Mouse (Mus musculus) mature B cell (primary cell): ENCODE measurements around the gene Ugt1a9.

ENCODE experiments used
- in situ Hi-C: fragments of 300-500 bp; cut with MboI; formaldehyde crosslinking; loops from 2 replicates; pipeline ENCODE4 v1.14.3; 2019

Ugt1a9 gene

GRCm38 (mm10) chr1:88235894-88236415 is 165.4 kb downstream of the Ugt1a9 start:
- in situ Hi-C loops, result no loop called here

DNA sequence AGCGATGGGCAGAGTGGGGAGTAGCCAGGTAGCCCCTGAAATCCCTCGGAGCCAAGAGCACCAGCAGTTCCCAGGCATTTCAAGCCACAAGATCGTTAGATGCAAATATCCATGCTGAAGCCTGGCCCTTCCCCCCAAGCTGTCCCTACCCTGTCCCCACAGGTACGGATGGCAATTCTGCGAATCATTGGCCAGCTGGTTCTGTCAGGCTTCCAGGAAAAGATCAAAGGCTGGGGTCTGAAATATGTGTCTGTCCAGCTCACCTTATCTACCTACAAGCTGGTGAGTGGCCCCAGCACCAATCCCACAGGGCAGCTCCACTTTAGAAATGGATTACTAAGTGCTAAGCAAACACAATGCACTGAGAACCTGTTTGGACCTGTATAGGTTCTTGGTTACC is 166.7 kb downstream of the Ugt1a9 start:
- in situ Hi-C loops, result no loop called here

- in situ Hi-C loops, result no loop called here
Measured at GRCm38 (mm10) chr1:88238771-88239170, 168.2 kb downstream of the Ugt1a9 start.

GRCm38 (mm10) chr1:88240072-88240471 is 169.5 kb downstream of the Ugt1a9 start:
- in situ Hi-C loops, result no loop called here

GRCm38 (mm10) chr1:88240579-88240978 is 170.0 kb downstream of the Ugt1a9 start:
- in situ Hi-C loops, result no loop called here

DNA sequence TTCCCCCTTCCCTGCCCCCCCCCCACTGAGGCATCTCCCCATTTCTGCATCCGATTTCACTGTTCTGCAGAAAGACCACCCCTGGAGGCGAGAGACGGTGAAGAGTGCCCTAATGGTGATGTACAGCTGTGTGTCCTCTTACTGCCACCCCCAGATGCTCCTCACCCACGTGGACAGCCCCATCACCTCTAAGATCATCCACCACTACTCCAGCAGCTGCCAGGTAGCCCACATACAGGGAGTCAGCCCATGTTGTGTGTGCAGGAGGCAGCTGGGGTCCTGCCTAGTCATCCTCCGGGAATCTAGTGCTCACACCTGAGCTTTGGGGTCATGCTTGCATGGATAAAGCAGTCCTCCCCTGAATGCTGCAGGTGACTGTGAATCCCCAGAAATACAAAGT is 173.3 kb downstream of the Ugt1a9 start:
- in situ Hi-C loops, result no loop called here

DNA sequence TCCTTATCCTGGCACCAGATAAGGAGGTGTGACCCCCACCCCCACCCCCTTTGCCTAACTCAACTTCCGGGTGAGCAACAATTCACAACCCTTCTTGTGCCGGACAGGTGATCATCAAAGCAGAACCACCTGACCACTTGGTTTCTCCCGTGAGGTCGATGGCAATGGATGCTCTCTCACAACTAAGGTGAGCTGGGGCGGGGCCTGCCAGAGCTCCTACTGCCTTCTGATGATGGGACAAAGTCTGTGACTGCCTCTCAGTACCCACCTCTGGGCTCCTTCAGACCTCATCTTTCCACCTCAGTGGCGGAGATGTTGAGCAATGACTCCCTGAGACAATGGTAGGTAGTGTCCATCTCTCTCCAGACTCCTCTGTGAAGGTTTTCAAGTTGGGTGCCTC is 175.3 kb downstream of the Ugt1a9 start:
- in situ Hi-C loops, result no loop called here

DNA sequence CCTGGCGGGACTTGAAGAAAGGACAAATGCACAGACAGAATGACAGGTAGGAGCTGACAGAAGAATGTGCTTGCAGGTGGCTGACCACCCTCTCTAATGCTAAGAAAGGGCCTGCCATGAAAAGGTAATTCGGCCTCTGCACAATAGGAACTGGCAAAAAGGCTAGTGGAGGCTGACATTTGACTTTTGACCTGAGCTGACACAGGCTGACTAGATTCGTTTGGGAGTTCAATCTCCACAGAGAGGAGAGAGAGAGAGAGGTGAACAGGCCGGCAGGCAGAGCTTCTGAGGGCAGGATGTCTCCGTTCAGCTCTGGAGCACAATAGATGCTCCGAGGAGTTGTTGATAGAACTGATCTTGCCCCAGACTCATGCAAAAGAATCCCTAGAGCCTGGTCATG is 175.8 kb downstream of the Ugt1a9 start:
- in situ Hi-C loops, result no loop called here

- in situ Hi-C loops, result no loop called here
Measured at GRCm38 (mm10) chr1:88247660-88248059, 177.1 kb downstream of the Ugt1a9 start.

DNA sequence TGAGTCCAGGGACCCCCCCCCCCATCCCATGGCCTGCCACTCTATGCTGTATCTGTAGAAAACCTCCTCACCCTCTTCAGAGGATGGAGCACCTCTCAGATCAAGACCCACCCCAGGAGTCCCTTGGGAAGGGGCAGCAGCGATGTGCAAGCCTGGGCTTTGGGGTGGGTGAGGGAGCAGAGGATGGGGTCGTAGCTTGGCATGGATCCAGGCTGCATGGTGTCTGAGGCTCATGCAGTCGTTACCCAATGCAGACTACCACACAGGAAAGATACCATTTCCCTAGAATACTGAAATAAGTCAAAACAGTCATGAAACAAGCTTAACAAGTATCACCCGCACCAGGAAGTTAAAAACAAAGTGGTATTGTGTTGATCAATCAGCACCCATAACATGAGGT is 178.1 kb downstream of the Ugt1a9 start:
- in situ Hi-C loops, result no loop called here

DNA sequence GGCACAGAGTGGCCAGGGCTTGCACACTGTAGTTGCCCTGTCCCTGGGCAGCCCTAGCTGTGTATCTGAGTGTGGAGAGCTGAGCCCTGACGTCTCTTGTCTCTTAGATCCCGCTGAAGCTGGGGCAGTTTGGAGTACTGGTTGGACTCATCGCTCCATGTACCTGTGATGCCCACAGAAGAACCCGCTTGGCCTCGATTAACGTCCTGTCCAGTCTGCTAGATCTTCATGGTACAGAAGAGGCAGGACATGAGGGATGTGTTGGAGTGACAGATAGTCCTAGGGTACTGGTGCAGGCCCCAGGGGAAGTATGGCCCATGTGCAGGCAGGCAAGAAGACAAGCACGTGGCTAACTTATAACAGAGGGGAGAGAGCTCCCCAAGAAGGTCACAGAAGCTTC is 179.0 kb downstream of the Ugt1a9 start:
- in situ Hi-C loops, result no loop called here

DNA sequence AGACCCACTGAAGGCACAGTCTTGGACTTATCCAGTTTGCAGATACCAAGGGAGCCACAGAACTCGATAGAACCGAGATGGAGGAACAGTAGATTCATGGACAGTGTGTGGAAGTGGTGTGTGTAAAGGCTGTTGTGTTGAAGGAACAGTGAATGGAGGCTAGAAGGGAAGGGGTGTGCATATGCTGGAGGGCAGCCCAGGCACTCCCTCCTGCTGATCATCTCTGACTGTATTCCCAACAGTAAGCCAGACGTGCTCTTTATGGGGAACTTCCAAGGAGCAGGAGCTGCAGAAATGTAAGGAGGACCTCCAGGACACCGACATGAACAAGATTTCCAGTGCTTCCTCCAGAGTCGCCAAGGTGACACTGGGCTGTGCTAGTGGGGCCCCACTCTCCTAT is 179.4 kb downstream of the Ugt1a9 start:
- in situ Hi-C loops, result no loop called here

GRCm38 (mm10) chr1:88253106-88253505 is 182.5 kb downstream of the Ugt1a9 start:
- in situ Hi-C loops, result no loop called here

DNA sequence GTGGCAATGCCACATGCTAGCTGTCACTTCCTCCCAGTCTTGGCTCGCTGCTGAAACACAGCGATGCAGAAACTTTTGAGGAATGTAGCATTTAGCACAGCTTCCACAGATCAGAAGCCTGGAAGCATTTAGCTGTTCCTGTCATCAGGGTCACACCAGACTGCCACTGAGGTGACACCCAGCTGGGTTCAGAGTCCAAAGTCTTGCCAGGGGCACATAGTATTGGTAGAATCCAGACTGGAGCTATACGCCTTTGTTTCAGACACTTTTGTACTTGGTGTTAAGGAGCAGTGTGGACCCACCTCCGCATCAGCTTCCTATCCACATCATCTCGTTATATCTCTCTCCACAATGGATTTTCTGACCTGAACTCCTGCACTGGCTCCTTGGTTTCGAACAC is 182.9 kb downstream of the Ugt1a9 start:
- in situ Hi-C loops, result no loop called here

GRCm38 (mm10) chr1:88254793-88255465 is 184.3 kb downstream of the Ugt1a9 start:
- in situ Hi-C loops, result no loop called here

DNA sequence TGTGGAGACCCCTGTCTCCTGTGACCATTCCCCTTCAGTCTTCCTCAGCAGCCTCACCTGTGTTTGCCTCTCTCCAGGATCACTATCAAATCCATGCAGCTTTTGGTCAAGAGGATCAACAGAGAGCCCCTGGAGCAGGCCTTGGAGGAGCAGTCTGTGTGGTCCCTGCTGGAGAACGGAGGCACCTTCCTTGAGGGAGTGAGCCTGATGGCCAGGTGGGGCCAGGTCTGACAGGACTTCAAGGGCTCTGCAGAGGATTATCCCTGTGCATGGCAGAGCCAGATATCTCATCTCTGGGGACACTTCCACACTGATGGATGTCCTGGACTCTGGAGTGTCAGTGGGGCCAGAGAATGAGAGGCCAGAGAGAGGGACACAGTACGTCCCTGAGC is 184.9 kb downstream of the Ugt1a9 start:
- in situ Hi-C loops, result no loop called here

GRCm38 (mm10) chr1:88255989-88256754 is 185.6 kb downstream of the Ugt1a9 start:
- in situ Hi-C loops, result no loop called here

DNA sequence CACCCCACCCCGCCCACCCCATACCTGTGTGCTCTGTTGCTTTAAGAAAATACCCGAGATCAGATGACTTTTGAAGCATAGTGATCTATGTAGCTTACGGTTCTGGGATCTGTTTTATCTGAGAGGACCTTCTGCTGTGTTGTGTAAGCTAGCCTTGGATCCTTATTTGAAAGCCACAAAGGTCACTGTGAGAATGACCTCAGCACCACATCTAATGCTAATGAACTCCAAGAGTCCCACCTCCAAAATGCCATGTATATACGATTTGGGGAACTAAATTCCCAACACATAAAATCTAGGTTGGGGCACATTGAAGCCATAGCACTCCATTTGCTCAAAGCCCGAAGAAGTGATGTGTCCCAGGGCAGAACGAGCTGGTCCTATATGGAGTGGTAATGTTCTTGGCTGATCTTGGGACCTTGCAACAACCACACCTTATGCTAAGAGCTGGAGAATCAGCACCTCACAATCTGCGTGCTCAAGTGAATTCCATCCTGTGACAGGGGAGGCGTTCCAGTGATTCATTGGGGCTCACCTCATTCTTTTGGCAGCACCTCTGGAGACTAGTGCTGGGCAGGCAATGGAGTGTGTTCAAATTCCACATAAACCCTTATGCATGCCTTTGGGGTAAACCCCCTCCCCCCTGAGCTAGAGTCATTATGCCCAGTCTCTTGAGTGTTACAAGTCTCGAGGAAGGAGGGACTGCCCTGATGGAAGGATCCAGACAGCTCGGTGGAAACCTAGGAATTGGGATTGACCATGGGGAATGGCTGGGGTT is 186.5 kb downstream of the Ugt1a9 start:
- in situ Hi-C loops, result no loop called here

DNA sequence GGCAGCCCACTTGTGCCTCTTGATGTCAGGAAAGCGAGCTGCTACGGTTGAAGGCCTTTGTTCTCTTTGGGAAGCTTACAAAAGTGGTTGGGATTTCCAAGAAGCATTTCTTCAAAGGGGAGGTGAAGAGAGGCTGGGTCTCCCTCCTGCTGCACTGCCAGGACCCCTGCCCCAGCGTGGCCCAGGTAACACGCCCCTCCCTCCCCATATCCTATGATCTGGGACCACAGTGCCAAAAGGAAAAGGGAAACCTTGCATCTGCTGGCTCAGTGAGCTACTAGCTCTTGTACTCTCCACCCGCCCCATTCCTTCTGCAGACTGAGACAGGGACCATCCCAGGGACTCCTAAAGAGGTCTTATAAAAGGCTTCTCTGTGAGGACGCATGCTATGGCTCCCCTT is 187.1 kb downstream of the Ugt1a9 start:
- in situ Hi-C loops, result no loop called here

DNA sequence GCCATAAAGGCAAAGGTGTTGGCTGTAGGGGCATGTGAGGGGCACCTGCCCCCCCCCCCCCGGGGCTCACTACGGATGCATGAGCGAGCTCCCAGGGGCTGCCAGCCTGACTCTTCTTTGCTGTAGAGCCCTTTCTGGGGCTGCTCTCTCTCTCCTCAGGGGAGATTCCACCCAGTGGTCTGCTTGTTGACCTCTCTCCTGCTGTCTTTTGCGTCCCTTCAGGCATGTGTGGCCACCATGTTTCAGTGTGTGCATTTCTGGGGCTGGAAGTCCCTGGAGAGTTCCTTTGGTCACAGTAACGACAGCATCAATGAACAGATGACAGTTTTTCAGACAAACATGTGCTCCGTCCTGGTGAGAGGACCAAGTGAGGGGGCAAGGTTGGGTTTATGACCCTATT is 187.8 kb downstream of the Ugt1a9 start:
- in situ Hi-C loops, result no loop called here

- in situ Hi-C loops, result no loop called here
Measured at GRCm38 (mm10) chr1:88258881-88259642, 188.5 kb downstream of the Ugt1a9 start.

DNA sequence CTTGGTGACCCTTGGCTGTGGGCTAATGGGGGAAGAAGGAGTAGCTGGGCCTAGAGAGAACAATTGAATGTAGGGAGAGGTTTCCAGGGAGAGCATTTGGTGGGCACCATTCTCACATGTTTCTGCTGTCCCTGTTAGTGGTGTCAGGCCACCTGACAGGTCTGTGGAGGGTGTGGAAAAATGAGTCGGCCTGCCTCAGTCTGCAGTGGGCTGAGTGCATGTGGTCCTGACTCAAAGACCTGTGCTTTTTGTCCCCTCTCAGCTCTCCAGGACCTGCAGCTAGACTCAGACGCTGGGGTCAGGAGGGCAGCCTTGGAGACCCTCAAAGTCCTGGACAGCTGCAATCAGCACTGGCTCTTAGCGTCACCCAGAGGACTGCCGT is 189.0 kb downstream of the Ugt1a9 start:
- in situ Hi-C loops, result no loop called here
